Mouse (Mus musculus) frontal cortex, postnatal 25 days (tissue): ENCODE data around the gene Slc25a16.
"Not testable (repeated sequence)": the region's sequence is repeated elsewhere in the genome, so short reads cannot be mapped to it uniquely, and the experiment has no call there.

Experiments used
- DNase-seq, 2 experiments: peaks; one replicate each; pipeline ENCODE4 v3.0.0; 2022; ENCODE audit warnings: low spot score in 2 of 2

The Slc25a16 gene

DNA sequence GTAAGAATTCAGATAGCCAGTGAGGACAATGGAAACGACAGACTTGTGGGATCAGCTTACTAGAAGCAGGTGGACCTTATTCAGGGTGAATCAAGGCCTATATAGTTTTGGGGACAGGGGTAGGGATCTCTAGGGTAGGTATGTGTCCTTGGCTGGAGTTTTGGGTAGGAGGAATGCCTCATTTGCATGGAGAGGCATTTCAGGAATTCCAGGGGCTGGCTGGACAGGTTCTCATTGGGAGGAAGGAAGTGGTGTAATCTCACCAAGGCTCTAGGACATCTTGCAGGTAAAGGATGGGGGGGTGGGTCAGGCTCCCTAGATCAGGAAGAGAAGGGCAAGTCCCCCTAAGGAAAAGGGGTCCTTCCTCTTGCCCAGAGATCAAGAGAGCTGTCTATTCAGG, 17.6 kb upstream of the Slc25a16 start:
- DNase-seq, result no peak

- DNase-seq, result no peak
Observed at GRCm38 (mm10) chr10:62906336-62906735, 14.1 kb upstream of the Slc25a16 start.

- DNase-seq, result not testable (repeated sequence)
Observed at GRCm38 (mm10) chr10:62908896-62909295, 11.5 kb upstream of the Slc25a16 start, which contains the start of gene Tet1. Gene Tet1 (minus strand): TSS chr10:62908996.

GRCm38 (mm10) chr10:62911120-62911519, 9.3 kb upstream of the Slc25a16 start:
- DNase-seq, result no peak

DNA sequence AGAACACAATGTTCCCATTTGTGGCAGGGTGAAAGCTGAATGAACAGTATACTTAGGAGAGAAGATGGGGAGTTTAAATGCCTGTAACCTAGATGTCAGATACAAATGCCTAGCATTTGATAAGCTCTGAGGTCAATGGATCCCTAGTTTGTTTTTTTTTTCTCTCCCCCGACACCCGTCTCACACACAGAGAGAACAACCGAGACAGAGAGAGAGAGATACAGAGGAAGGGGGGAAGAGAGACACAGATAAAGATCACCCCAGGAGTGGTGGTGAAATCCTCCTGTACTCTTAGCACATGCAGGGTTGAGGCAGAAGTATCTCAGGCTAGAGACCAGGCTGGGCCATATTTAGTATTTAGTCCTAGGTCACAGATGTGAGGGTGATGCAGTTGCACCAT, 1.4 kb upstream of the Slc25a16 start:
- DNase-seq, result no peak

DNA sequence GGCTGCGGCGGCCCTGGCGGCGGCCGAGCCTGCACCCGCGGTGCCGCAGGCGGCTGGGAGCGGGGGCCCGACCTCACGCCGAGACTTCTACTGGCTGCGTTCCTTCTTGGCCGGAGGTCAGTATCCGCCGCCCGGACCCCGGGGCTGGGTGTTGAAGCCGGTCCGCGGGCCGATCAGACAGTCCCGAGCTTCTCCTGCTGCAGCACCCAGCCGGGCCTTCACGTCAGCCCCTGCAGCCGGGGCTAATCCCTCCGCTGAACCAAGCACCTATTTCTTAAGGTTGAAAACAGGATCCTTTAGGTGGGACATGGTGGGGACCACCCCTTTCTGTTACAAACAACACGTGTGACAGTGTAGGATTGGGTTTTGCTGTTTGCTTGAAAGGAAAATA, 328 bp downstream of the Slc25a16 start:
- no peak for DNase-seq

- no peak for DNase-seq
Observed at GRCm38 (mm10) chr10:62924096-62924635, 3.7 kb downstream of the Slc25a16 start.

GRCm38 (mm10) chr10:62932381-62932780, 11.9 kb downstream of the Slc25a16 start:
- no peak for DNase-seq

DNA sequence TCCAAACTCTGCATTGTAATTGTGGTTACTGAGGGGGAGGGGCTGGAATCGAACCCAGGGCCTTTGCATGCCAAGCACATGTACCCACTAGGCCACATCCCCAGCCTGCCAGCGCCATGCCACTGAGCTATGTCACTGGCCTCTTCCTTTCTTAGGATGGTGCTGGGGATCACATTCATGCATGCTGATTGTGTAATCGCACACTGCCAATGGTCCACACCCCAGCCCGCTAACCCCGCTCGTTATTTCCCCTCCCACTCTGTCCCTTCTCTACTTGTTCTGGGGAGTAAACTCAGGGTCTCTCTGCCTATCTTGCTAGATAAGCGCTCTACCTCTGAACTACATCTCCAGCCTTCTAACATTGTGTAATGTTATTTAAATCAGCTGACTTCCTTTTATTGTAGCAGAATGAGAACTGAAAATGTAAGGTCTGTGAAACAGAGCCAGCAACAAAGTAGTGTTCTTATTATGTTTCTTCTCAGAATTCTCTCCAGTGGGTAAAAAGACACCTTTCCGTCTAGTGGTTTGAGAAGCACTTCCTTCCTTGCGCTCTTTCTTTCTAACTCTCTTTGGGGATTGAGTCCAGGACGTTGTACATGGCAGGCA, 24.6 kb downstream of the Slc25a16 start:
- DNase-seq, result no peak

DNA sequence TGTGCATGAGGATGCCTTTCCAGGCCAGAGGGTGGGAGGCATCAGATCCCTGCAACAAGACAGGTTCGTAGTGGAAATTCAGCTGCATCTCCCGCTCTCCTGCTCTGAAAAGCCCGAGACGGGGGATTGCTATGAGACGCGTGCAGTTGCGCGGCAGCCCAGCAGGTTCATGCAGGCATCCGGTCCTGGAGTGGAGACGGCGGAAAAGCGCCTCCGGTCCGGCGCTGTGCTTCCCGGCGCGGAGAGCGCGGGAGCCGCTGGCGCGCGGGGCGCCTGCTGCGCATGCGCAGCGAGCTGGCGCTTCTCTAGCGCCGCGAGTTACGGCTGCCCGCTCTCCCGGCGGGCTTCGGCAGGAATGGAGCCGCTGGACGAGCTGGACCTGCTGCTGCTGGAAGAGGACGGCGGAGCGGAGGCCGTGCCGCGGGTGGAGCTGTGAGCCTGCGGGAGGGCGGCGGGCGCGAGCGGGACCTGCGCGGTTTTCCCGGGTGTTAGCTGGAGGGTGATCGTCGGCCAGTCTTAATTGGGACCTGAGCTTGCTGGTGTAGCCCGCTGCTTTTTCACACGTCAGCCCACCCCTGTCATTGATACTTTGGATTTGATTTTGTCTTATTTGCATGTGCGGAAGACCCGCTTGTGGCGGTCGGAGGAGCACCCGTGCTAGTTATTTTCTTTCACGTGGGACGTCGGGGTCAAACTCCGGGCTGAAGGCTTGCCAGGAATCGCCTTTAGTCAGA, 26.5 kb downstream of the Slc25a16 start, which contains the start of gene Dna2:
Gene Dna2, plus strand, starts transcription at position 289 of the 734 bp plus-strand sequence.
- DNase-seq, result peak; percentile 43 to 50

DNA sequence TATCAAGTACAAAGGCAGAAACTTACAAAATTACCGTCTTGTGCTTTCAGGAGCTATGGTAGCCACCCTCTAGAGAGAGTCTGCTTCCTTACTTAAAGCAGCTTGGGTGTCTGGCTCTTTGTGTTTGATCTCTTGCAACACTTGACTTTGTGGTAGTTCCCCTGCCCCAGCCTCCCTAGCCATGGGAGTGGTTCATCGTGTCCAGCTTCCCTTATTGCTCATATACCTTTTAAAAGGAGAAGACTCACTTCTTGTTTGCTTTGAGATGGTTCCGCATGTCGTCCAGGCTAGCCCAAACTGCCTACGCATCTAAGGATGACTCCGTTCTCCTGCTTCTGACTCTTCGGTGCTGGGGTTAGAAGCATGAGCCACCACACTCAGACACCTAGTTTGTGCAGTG, 28.1 kb downstream of the Slc25a16 start:
- no peak for DNase-seq

DNA sequence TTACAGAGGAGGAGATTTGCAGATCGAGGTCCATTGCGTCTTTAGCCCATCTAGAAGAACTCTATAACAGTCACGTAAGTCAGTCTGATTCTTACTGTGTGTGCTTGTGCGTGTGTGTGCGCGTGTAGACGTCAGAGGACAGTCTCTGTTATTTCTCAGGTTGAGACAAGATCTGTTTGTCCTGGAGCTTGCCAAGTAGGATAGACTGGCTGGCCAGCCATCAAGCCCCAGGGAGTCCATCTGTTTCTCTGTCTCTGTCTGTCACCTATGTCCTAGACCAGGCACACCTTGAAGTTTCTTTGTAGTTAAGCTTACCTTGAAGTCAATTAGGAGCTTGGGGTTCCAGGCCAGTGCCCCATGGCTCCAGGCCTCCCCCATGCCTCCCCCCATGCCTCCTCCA, 43.5 kb downstream of the Slc25a16 start:
- DNase-seq, result no peak

- no peak for DNase-seq
Observed at GRCm38 (mm10) chr10:62965796-62966195, 45.4 kb downstream of the Slc25a16 start.

GRCm38 (mm10) chr10:62966291-62966690, 45.9 kb downstream of the Slc25a16 start:
- DNase-seq, result no peak

DNA sequence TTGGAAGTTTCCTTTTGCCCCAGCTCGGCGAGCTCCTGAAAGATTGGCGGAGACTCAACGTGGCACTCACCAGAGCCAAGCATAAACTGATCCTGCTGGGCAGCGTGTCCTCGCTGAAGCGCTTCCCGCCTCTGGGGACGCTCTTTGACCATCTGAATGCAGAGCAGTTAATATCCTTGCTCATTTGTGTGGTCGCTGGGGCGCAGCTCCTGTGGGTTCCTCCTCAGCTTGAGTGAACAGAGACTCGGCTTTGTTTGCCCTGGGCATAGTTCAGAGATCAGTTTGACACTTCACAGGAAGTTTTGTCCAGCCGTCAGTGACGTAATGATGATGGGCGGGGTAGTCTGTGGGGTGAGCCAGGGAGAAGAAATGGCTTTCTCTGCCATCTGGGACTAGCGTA, 51.4 kb downstream of the Slc25a16 start:
- no peak for DNase-seq

- no peak for DNase-seq
Observed at GRCm38 (mm10) chr10:62979667-62980038, 59.2 kb downstream of the Slc25a16 start.

GRCm38 (mm10) chr10:62980039-62980954, 59.9 kb downstream of the Slc25a16 start, which contains the start of gene Rufy2:
Gene Rufy2 (plus strand): TSS chr10:62980223.
- DNase-seq, result peak; percentile 76 to 83

DNA sequence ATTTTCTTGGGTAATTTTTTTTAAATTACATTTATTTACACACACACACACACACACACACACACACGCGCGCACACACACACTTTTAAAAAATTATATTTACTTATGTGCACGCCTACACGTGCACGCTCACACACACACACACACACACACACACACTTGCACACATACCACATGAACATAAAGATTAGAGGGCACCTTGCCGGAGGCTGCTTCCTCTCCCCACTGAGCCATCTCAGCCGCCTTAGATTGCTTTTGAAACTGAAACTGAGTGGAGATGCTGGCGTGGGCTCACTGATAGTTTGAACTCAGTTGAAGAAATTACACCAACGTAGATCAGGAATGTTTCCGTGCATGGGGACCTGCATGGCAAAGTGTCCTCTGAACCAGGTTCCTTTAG, 63.6 kb downstream of the Slc25a16 start:
- DNase-seq, result no peak

- no peak for DNase-seq
Observed at GRCm38 (mm10) chr10:62984495-62984894, 64.1 kb downstream of the Slc25a16 start.

DNA sequence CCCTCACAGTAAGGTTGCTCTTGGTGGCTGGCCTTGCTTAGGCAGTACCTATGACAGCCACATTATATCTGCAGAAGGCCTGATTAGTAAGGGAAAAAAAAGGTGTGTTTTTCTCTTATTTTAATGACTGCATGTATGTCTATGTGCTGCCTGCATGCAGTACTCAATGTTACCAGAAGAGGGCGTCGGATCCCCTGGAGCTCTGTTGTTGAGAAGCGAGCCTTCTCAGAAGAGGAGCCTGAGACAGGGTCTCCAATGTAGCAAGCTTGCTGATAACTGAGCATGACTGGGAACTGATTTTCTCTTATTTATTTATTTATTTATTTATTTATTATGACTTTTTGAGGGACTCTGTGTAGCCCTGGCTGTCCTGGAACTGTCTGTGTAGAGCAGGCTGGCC, 66.9 kb downstream of the Slc25a16 start:
- DNase-seq, result no peak

- DNase-seq, result no peak
Observed at GRCm38 (mm10) chr10:62990636-62991035, 70.2 kb downstream of the Slc25a16 start.

GRCm38 (mm10) chr10:62993991-62994390, 73.6 kb downstream of the Slc25a16 start:
- no peak for DNase-seq
